Mouse (Mus musculus) kidney, embryonic 15.5 days (tissue): ENCODE data around the gene Spsb3. TPM values are rescaled to one million over a fixed set of nuclear protein-coding genes. Genes with fewer than 3 reads are reported as not detected.
A peak's percentile ranks its signal among the peaks of the same experiment; 100 is the strongest.

Experiments
- ATAC-seq: fragments of 200-750 bp; cut with Nextera tagmentation; replicated peaks from 2 replicates; pipeline ENCODE4 v1.8.0; 2017; ENCODE audit warnings: moderate TSS enrichment; ENCODE audit not compliant: low FRiP score
- H3K27ac ChIP-seq: fragments of 300-500 bp; sonication (generic); 2 replicates; pipeline ENCODE4 v1.5.1; 2015; ENCODE audit warnings: mild to moderate bottlenecking, inconsistent platforms
- H3K27me3 ChIP-seq: fragments of 300-500 bp; sonication (generic); 2 replicates; pipeline ENCODE4 v1.6.1; 2015; ENCODE audit warnings: inconsistent platforms
- H3K36me3 ChIP-seq: fragments of 300-500 bp; sonication (generic); 2 replicates; pipeline ENCODE4 v1.6.1; 2015; ENCODE audit warnings: inconsistent platforms
- H3K4me1 ChIP-seq: fragments of 300-500 bp; sonication (generic); 2 replicates; pipeline ENCODE4 v1.6.1; 2015; ENCODE audit warnings: inconsistent platforms
- H3K4me2 ChIP-seq: fragments of 300-500 bp; sonication (generic); 2 replicates; pipeline ENCODE4 v1.6.1; 2015; ENCODE audit warnings: moderate library complexity, mild to moderate bottlenecking, inconsistent platforms
- H3K4me3 ChIP-seq: fragments of 300-500 bp; sonication (generic); replicated peaks from 2 replicates; pipeline ENCODE4 v1.5.1; 2015; ENCODE audit warnings: mild to moderate bottlenecking, inconsistent platforms
- H3K9ac ChIP-seq: fragments of 300-500 bp; sonication (generic); 2 replicates; pipeline ENCODE4 v1.6.1; 2015; ENCODE audit warnings: mild to moderate bottlenecking, inconsistent platforms
- H3K9me3 ChIP-seq: fragments of 300-500 bp; sonication (generic); replicated peaks from 2 replicates; pipeline ENCODE4 v1.6.1; 2016; ENCODE audit warnings: inconsistent platforms
- WGBS: fragments of 180-500 bp; shearing (Covaris S2); methylation state at CpG from one replicate; pipeline ENCODE4 v1.1.7; 2015; ENCODE audit warnings: mixed read lengths; 5-methylcytosine and 5-hydroxymethylcytosine counted together
- polyA plus RNA-seq: library from polyadenylated mRNA; unstranded; fragments of >200 nt; fragmentation: Nextera tagmentation; extraction: Ambion mirVana; gene quantifications from 2 replicates; pipeline ENCODE4 v1.2.1, GENCODE M21; 2015

Gene Spsb3
- polyA plus RNA-seq, 1 experiment from 2014 or later = 43.7 TPM

GRCm38 (mm10) chr17:24851381-24852125 lies 34.9 kb upstream of the Spsb3 start:
- ATAC-seq = no peak
- H3K27ac ChIP-seq = no peak overlapping the region
- no peaks in the 10 kb centered on the region for H3K9me3 ChIP-seq
- peak overlapping the region; percentile 93 for H3K4me2 ChIP-seq
- peaks cover 38% of the 10 kb centered on the region for H3K36me3 ChIP-seq
- peaks cover 19% of the 10 kb centered on the region for H3K4me1 ChIP-seq
- H3K4me3 ChIP-seq = peak overlapping the region; percentile 87
- WGBS = 65% methylated on average over 10 of the region's 10 CpGs
- peak overlapping the region; percentile 68; the same call in 1 of the 2 replicates for H3K9ac ChIP-seq
- H3K27me3 ChIP-seq = peaks cover 5% of the 10 kb centered on the region; the same call in 1 of the 2 replicates

- Histone ChIP-seq H3K36me3 (peaks cover 70% of the 10 kb centered on the region), H3K9ac (no peak overlapping the region), H3K27ac (no peak overlapping the region), H3K4me2 (no peak overlapping the region), H3K4me1 (peaks cover 9% of the 10 kb centered on the region), H3K9me3 (no peaks in the 10 kb centered on the region), H3K4me3 (no peak overlapping the region), H3K27me3 (peaks cover 5% of the 10 kb centered on the region; the same call in 1 of the 2 replicates)
- 85% methylated on average over 3 of the region's 3 CpGs for WGBS
- no peak for ATAC-seq
Observed at GRCm38 (mm10) chr17:24855838-24856464, 30.5 kb upstream of the Spsb3 start.

GRCm38 (mm10) chr17:24856589-24856988 lies 29.9 kb upstream of the Spsb3 start:
- WGBS = 90% methylated on average over 13 of the region's 13 CpGs
- H3K4me1 ChIP-seq = peaks cover 3% of the 10 kb centered on the region
- H3K9me3 ChIP-seq = no peaks in the 10 kb centered on the region
- no peak for ATAC-seq
- no peak overlapping the region for H3K27ac ChIP-seq
- no peak overlapping the region for H3K4me3 ChIP-seq
- no peak overlapping the region for H3K4me2 ChIP-seq
- H3K27me3 ChIP-seq = peaks cover 2% of the 10 kb centered on the region; the same call in 1 of the 2 replicates
- H3K9ac ChIP-seq = no peak overlapping the region
- H3K36me3 ChIP-seq = peaks cover 77% of the 10 kb centered on the region

- ATAC-seq = no peak
- 84% methylated on average over 8 of the region's 8 CpGs for WGBS
- H3K27me3 ChIP-seq = no peaks in the 10 kb centered on the region
- H3K4me3 ChIP-seq = no peak overlapping the region
- no peaks in the 10 kb centered on the region for H3K4me1 ChIP-seq
- H3K9ac ChIP-seq = no peak overlapping the region
- no peak overlapping the region for H3K27ac ChIP-seq
- peaks cover 86% of the 10 kb centered on the region for H3K36me3 ChIP-seq
- H3K4me2 ChIP-seq = no peak overlapping the region
- H3K9me3 ChIP-seq = no peaks in the 10 kb centered on the region
Observed at GRCm38 (mm10) chr17:24857831-24858470, 28.5 kb upstream of the Spsb3 start.

GRCm38 (mm10) chr17:24858967-24859366 lies 27.5 kb upstream of the Spsb3 start:
- Histone ChIP-seq H3K27me3 (no peaks in the 10 kb centered on the region), H3K9me3 (no peaks in the 10 kb centered on the region), H3K27ac (no peak overlapping the region), H3K36me3 (peaks cover 85% of the 10 kb centered on the region), H3K4me2 (no peak overlapping the region), H3K4me3 (no peak overlapping the region), H3K4me1 (no peaks in the 10 kb centered on the region), H3K9ac (no peak overlapping the region)
- WGBS = 94% methylated on average over 6 of the region's 6 CpGs
- ATAC-seq = 0 out of 2 replicates have a peak, but pooled peaks have one; percentile 66

GRCm38 (mm10) chr17:24860076-24860475 lies 26.4 kb upstream of the Spsb3 start:
- Histone ChIP-seq H3K9me3 (no peaks in the 10 kb centered on the region), H3K4me1 (no peaks in the 10 kb centered on the region), H3K36me3 (peaks cover 84% of the 10 kb centered on the region), H3K27ac (no peak overlapping the region), H3K4me2 (no peak overlapping the region), H3K4me3 (no peak overlapping the region), H3K27me3 (no peaks in the 10 kb centered on the region), H3K9ac (no peak overlapping the region)
- no peak for ATAC-seq
- 89% methylated on average over 8 of the region's 8 CpGs for WGBS

GRCm38 (mm10) chr17:24861785-24862184 lies 24.7 kb upstream of the Spsb3 start:
- Histone ChIP-seq H3K4me2 (no peak overlapping the region), H3K9me3 (no peaks in the 10 kb centered on the region), H3K4me3 (no peak overlapping the region), H3K4me1 (no peaks in the 10 kb centered on the region), H3K27me3 (no peaks in the 10 kb centered on the region), H3K9ac (no peak overlapping the region), H3K27ac (no peak overlapping the region), H3K36me3 (peaks cover 78% of the 10 kb centered on the region)
- 98% methylated on average over 3 of the region's 3 CpGs for WGBS
- no peak for ATAC-seq

- ATAC-seq = no peak
- peaks cover 49% of the 10 kb centered on the region for H3K36me3 ChIP-seq
- H3K4me1 ChIP-seq = no peaks in the 10 kb centered on the region
- H3K9ac ChIP-seq = no peak within 1 kb of the TSS
- H3K4me2 ChIP-seq = no peak within 1 kb of the TSS
- no peaks in the 10 kb centered on the region for H3K9me3 ChIP-seq
- no peak within 1 kb of the TSS for H3K27ac ChIP-seq
- WGBS = 92% methylated on average over 8 of the region's 8 CpGs
- H3K27me3 ChIP-seq = no peaks in the 10 kb centered on the region
- H3K4me3 ChIP-seq = no peak within 1 kb of the TSS
Observed at GRCm38 (mm10) chr17:24865776-24866175, 20.7 kb upstream of the Spsb3 start, which contains the start of gene Igfals. Gene Igfals (plus strand): TSS chr17:24865997.

GRCm38 (mm10) chr17:24867914-24868313 lies 18.5 kb upstream of the Spsb3 start:
- no peak overlapping the region for H3K9ac ChIP-seq
- no peaks in the 10 kb centered on the region for H3K4me1 ChIP-seq
- H3K4me2 ChIP-seq = no peak overlapping the region
- no peak overlapping the region for H3K4me3 ChIP-seq
- H3K27ac ChIP-seq = no peak overlapping the region
- no peak for ATAC-seq
- no peaks in the 10 kb centered on the region for H3K9me3 ChIP-seq
- 93% methylated on average over 10 of the region's 10 CpGs for WGBS
- no peaks in the 10 kb centered on the region for H3K27me3 ChIP-seq
- H3K36me3 ChIP-seq = peaks cover 28% of the 10 kb centered on the region

- WGBS = 47% methylated on average over 4 of the region's 4 CpGs
Observed at GRCm38 (mm10) chr17:24873695-24874404, 12.6 kb upstream of the Spsb3 start.

GRCm38 (mm10) chr17:24874405-24874745 lies 12.1 kb upstream of the Spsb3 start:
- H3K9ac ChIP-seq = no peak overlapping the region
- no peak for ATAC-seq
- WGBS = 53% methylated on average over 1 of the region's 1 CpGs
- no peaks in the 10 kb centered on the region for H3K27me3 ChIP-seq
- H3K4me2 ChIP-seq = no peak overlapping the region
- no peaks in the 10 kb centered on the region for H3K36me3 ChIP-seq
- H3K4me3 ChIP-seq = no peak overlapping the region
- no peaks in the 10 kb centered on the region for H3K9me3 ChIP-seq
- no peak overlapping the region for H3K27ac ChIP-seq
- peaks cover 4% of the 10 kb centered on the region; the same call in 1 of the 2 replicates for H3K4me1 ChIP-seq

More at GRCm38 (mm10) chr17:24873695-24874404, 12.6 kb upstream of the Spsb3 start:
- no peak overlapping the region for H3K9ac ChIP-seq
- H3K27me3 ChIP-seq = no peaks in the 10 kb centered on the region
- no peaks in the 10 kb centered on the region for H3K9me3 ChIP-seq
- H3K27ac ChIP-seq = no peak overlapping the region
- no peak overlapping the region for H3K4me3 ChIP-seq
- H3K36me3 ChIP-seq = no peaks in the 10 kb centered on the region
- no peak overlapping the region for H3K4me2 ChIP-seq
- no peak for ATAC-seq
- H3K4me1 ChIP-seq = peaks cover 4% of the 10 kb centered on the region; the same call in 1 of the 2 replicates
